Mouse (Mus musculus) forebrain, embryonic 10.5 days (tissue): ENCODE results near the gene Gucd1. TPM values are rescaled to one million over a fixed set of nuclear protein-coding genes. Genes with fewer than 3 reads are reported as not detected.
"Not testable (repeated sequence)": the region's sequence is repeated elsewhere in the genome, so short reads cannot be mapped to it uniquely, and the experiment has no call there.

Experiments used
- DNase-seq: peaks from one replicate; pipeline ENCODE4 v3.0.0-alpha.2; 2017; ENCODE audit warnings: low spot score; ENCODE audit errors: extremely low spot score
- H3K27ac ChIP-seq: fragments of 300-500 bp; sonication (generic); 2 replicates; pipeline ENCODE4 v1.5.1; 2016; ENCODE audit warnings: mild to moderate bottlenecking
- H3K27me3 ChIP-seq: fragments of 300-500 bp; sonication (generic); 2 replicates; pipeline ENCODE4 v1.6.1; 2016; ENCODE audit warnings: mild to moderate bottlenecking; ENCODE audit not compliant: poor library complexity, severe bottlenecking
- H3K36me3 ChIP-seq: fragments of 300-500 bp; sonication (generic); replicated peaks from 2 replicates; pipeline ENCODE4 v1.6.1; 2016; ENCODE audit warnings: mild to moderate bottlenecking, moderate library complexity
- H3K4me1 ChIP-seq: fragments of 300-500 bp; sonication (generic); 2 replicates; pipeline ENCODE4 v1.6.1; 2016
- H3K4me3 ChIP-seq: fragments of 300-500 bp; sonication (generic); 2 replicates; pipeline ENCODE4 v1.5.1; 2016; ENCODE audit warnings: mild to moderate bottlenecking, moderate library complexity
- H3K9me3 ChIP-seq: fragments of 300-500 bp; sonication (generic); 2 replicates; pipeline ENCODE4 v1.6.1; 2016; ENCODE audit warnings: mild to moderate bottlenecking, moderate library complexity
- WGBS: fragments of 180-500 bp; shearing (Covaris S2); methylation state at CpG from one replicate; pipeline ENCODE4 v1.1.7; 2016; 5-methylcytosine and 5-hydroxymethylcytosine counted together
- polyA plus RNA-seq: library from polyadenylated mRNA; unstranded; fragments of >200 nt; fragmentation: Nextera tagmentation; extraction: Ambion mirVana; gene quantifications from 2 replicates; pipeline ENCODE4 v1.2.1, GENCODE M21; 2016

Gene Gucd1
- polyA plus RNA-seq, 1 experiment from 2014 or later, result 28.6 TPM

- Histone ChIP-seq H3K27ac (no peak overlapping the region), H3K36me3 (peaks cover 57% of the 10 kb centered on the region), H3K9me3 (no peaks in the 10 kb centered on the region), H3K4me3 (no peak overlapping the region), H3K27me3 (no peaks in the 10 kb centered on the region), H3K4me1 (peaks cover 33% of the 10 kb centered on the region)
- no peak for DNase-seq
- WGBS, result 96% methylated on average over 7 of the region's 7 CpGs
Measured at GRCm38 (mm10) chr10:75511897-75512296, 5.9 kb downstream of the Gucd1 start.

- Histone ChIP-seq H3K36me3 (peaks cover 65% of the 10 kb centered on the region), H3K27ac (no peak overlapping the region), H3K27me3 (no peaks in the 10 kb centered on the region), H3K4me3 (no peak overlapping the region), H3K4me1 (peaks cover 24% of the 10 kb centered on the region), H3K9me3 (no peaks in the 10 kb centered on the region)
- DNase-seq, result no peak
- 92% methylated on average over 9 of the region's 9 CpGs for WGBS
Measured at GRCm38 (mm10) chr10:75511060-75511459, 6.7 kb downstream of the Gucd1 start.

GRCm38 (mm10) chr10:75510446-75510845, 7.3 kb downstream of the Gucd1 start:
- 93% methylated on average over 7 of the region's 7 CpGs for WGBS
- no peaks in the 10 kb centered on the region for H3K9me3 ChIP-seq
- H3K4me1 ChIP-seq, result peaks cover 18% of the 10 kb centered on the region
- H3K36me3 ChIP-seq, result peaks cover 65% of the 10 kb centered on the region
- DNase-seq, result no peak
- H3K4me3 ChIP-seq, result no peak overlapping the region
- no peak overlapping the region for H3K27ac ChIP-seq
- no peaks in the 10 kb centered on the region for H3K27me3 ChIP-seq

GRCm38 (mm10) chr10:75505928-75506327, 11.8 kb downstream of the Gucd1 start:
- 95% methylated on average over 3 of the region's 3 CpGs for WGBS
- H3K27ac ChIP-seq, H3K4me3 ChIP-seq, H3K9me3 ChIP-seq, H3K4me1 ChIP-seq, DNase-seq, H3K27me3 ChIP-seq: not testable (repeated sequence)
- H3K36me3 ChIP-seq, result peaks cover 48% of the 10 kb centered on the region

- no peak overlapping the region for H3K4me3 ChIP-seq
- no peak overlapping the region for H3K27ac ChIP-seq
- no peak for DNase-seq
- H3K27me3 ChIP-seq, result no peaks in the 10 kb centered on the region
- H3K9me3 ChIP-seq, result no peaks in the 10 kb centered on the region
- no peaks in the 10 kb centered on the region for H3K4me1 ChIP-seq
- peaks cover 40% of the 10 kb centered on the region for H3K36me3 ChIP-seq
- WGBS, result 81% methylated on average over 3 of the region's 3 CpGs
Measured at GRCm38 (mm10) chr10:75505130-75505495, 12.7 kb downstream of the Gucd1 start.

GRCm38 (mm10) chr10:75504234-75505129, 13.3 kb downstream of the Gucd1 start:
- DNase-seq, result no peak
- Histone ChIP-seq H3K9me3 (no peaks in the 10 kb centered on the region), H3K27ac (no peak overlapping the region), H3K27me3 (no peaks in the 10 kb centered on the region), H3K4me3 (no peak overlapping the region), H3K4me1 (no peaks in the 10 kb centered on the region), H3K36me3 (peaks cover 34% of the 10 kb centered on the region)
- WGBS, result 88% methylated on average over 8 of the region's 8 CpGs

GRCm38 (mm10) chr10:75503692-75504091, 14.1 kb downstream of the Gucd1 start:
- Histone ChIP-seq H3K4me1 (no peaks in the 10 kb centered on the region), H3K36me3 (peaks cover 26% of the 10 kb centered on the region)
- WGBS, result 92% methylated on average over 7 of the region's 7 CpGs

GRCm38 (mm10) chr10:75501641-75502040, 16.1 kb downstream of the Gucd1 start:
- Histone ChIP-seq H3K36me3 (peaks cover 6% of the 10 kb centered on the region), H3K4me1 (no peaks in the 10 kb centered on the region), H3K27ac (no peak overlapping the region), H3K4me3 (no peak overlapping the region), H3K9me3 (no peaks in the 10 kb centered on the region), H3K27me3 (no peaks in the 10 kb centered on the region)
- 100% methylated on average over 1 of the region's 1 CpGs for WGBS
- no peak for DNase-seq

More at GRCm38 (mm10) chr10:75503692-75504091, 14.1 kb downstream of the Gucd1 start:
- Histone ChIP-seq H3K27ac (no peak overlapping the region), H3K27me3 (no peaks in the 10 kb centered on the region), H3K9me3 (no peaks in the 10 kb centered on the region), H3K4me3 (no peak overlapping the region)
- no peak for DNase-seq

GRCm38 (mm10) chr10:75500345-75500744, 17.4 kb downstream of the Gucd1 start:
- DNase-seq, result no peak
- Histone ChIP-seq H3K9me3 (no peaks in the 10 kb centered on the region), H3K27ac (no peak overlapping the region), H3K4me1 (no peaks in the 10 kb centered on the region), H3K27me3 (no peaks in the 10 kb centered on the region), H3K4me3 (no peak overlapping the region), H3K36me3 (no peaks in the 10 kb centered on the region; the same call in 1 of the 2 replicates)
- WGBS, result 68% methylated on average over 7 of the region's 7 CpGs

GRCm38 (mm10) chr10:75499791-75500190, 18.0 kb downstream of the Gucd1 start:
- no peaks in the 10 kb centered on the region for H3K4me1 ChIP-seq

GRCm38 (mm10) chr10:75499214-75499613, 18.6 kb downstream of the Gucd1 start:
- not testable (repeated sequence) for H3K4me1 ChIP-seq, H3K27ac ChIP-seq, DNase-seq, H3K36me3 ChIP-seq, H3K27me3 ChIP-seq, H3K4me3 ChIP-seq, H3K9me3 ChIP-seq
- WGBS, result 89% methylated on average over 7 of the region's 7 CpGs

More at GRCm38 (mm10) chr10:75499791-75500190, 18.0 kb downstream of the Gucd1 start:
- no peak overlapping the region for H3K4me3 ChIP-seq
- H3K9me3 ChIP-seq, result no peaks in the 10 kb centered on the region
- H3K36me3 ChIP-seq, result no peaks in the 10 kb centered on the region; the same call in 1 of the 2 replicates
- H3K27ac ChIP-seq, result no peak overlapping the region
- 60% methylated on average over 3 of the region's 3 CpGs for WGBS
- DNase-seq, result no peak
- H3K27me3 ChIP-seq, result no peaks in the 10 kb centered on the region

- DNase-seq, result no peak
- Histone ChIP-seq H3K36me3 (no peaks in the 10 kb centered on the region), H3K4me1 (no peaks in the 10 kb centered on the region), H3K4me3 (no peak overlapping the region), H3K27me3 (no peaks in the 10 kb centered on the region), H3K27ac (no peak overlapping the region), H3K9me3 (no peaks in the 10 kb centered on the region)
Measured at GRCm38 (mm10) chr10:75495921-75496320, 21.9 kb downstream of the Gucd1 start.

- WGBS, result 81% methylated on average over 6 of the region's 6 CpGs
- Histone ChIP-seq H3K9me3 (no peaks in the 10 kb centered on the region), H3K27ac (no peak overlapping the region), H3K36me3 (no peaks in the 10 kb centered on the region), H3K4me3 (no peak overlapping the region), H3K27me3 (no peaks in the 10 kb centered on the region), H3K4me1 (no peaks in the 10 kb centered on the region)
- no peak for DNase-seq
Measured at GRCm38 (mm10) chr10:75495304-75495703, 22.5 kb downstream of the Gucd1 start.
